Mouse (Mus musculus): Measurements from ENCODE around the gene Apba1. TPM values are rescaled to one million over a fixed set of nuclear protein-coding genes. Genes with fewer than 3 reads are reported as not detected.

Gene Apba1
- total RNA-seq, 1 experiment = 0.22 TPM

DNA sequence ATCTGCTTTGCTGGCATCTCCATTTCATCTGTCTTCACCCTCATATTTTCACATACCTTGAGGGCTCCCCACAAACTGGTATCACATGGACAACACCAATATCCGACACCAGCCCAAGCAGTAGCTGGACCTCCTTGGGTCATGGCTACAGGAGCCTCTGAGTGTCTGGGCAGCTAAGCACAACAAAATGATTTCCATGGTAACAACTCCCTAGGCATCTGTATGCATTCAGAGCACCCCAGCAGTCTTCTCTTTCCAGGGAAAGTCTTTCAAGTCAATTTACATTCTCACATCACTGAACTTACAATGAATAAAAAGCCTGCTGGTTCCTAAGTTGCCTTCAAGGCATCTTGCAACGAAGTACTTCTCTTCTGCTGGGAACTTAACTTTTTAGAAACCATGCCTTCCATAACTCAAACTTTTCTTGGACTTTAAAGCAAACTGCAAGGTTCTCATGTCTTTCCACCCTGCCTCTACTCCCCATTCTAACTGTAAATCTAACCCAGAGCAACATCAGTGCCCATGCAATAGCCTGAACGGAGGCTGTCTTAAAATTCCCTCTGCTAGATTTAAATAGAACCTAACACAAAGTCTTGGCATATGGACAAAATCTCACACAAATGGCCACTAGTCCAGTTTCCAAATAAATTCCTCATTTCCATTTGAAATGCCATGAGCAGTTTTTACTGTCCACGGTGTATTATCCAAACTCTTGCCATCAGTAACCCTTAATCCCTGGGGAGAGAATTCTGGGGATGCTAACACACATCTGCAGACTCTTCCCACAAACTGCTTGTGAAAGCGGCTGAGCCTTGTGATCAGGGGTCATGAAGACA is 160.9 kb downstream of the Apba1 start:
- DNase-seq (ENCODE audit: low read depth, low spot score) = no peak
- in situ Hi-C loops (cut with MboI; ENCODE audit: low sequenced_read_pairs in 2 of 2, unreplicated experiment in 2 of 2) = no loop called here
- no peak overlapping the region for H3K27ac ChIP-seq (ENCODE audit: insufficient read depth, low read depth, low read length, poor library complexity, severe bottlenecking)

DNA sequence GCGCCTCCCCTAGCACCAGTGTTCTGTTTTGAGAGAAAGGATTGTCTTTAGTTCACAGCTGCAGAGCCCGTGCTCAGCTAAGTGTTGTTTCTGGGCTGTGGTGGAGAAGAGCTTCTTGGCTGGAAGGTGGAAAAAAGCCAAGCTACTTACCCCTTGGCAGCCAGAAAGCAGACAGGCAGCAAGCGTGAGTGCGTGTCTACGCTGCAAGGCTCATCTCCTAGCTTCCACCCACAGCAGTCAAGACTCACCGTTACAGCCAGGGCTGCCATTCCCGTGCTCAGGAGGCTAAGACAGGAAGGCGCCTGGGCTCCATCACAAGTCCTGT is 161.5 kb downstream of the Apba1 start:
- no peaks in the 10 kb centered on the region; the same call in 1 of the 2 replicates for H3K36me3 ChIP-seq (ENCODE audit: control insufficient read depth, insufficient read depth, low read length, poor library complexity, severe bottlenecking)
- TF ChIP-seq HCFC1 (IDR thresholded peaks at IDR 0.05; ENCODE audit: borderline replicate concordance, insufficient read depth, low read length) (no peak), CHD2 (IDR thresholded peaks at IDR 0.05; ENCODE audit: low read depth, low read length) (no peak), ZC3H11A (IDR thresholded peaks at IDR 0.05; ENCODE audit: borderline replicate concordance, low read depth, low read length) (no peak), MAFK (IDR thresholded peaks at IDR 0.05; ENCODE audit: insufficient read depth, low read depth, low read length) (no peak), ZNF384 (IDR thresholded peaks at IDR 0.05; ENCODE audit: low read depth, low read length) (no peak)
- in situ Hi-C loops (cut with MboI; ENCODE audit: low sequenced_read_pairs in 2 of 2, unreplicated experiment in 2 of 2) = no loop called here
- H3K4me1 ChIP-seq (ENCODE audit: control insufficient read depth in 2 of 2, insufficient read depth in 2 of 2, low read length in 2 of 2, poor library complexity in 1 of 2) = no peaks in the 10 kb centered on the region
- no peak overlapping the region for H3K27ac ChIP-seq (ENCODE audit: insufficient read depth, low read depth, low read length, poor library complexity, severe bottlenecking)
- H3K4me3 ChIP-seq (ENCODE audit: insufficient read depth in 1 of 2, low read depth in 1 of 2, low read length in 2 of 2, poor library complexity in 1 of 2, severe bottlenecking in 1 of 2) = no peak overlapping the region
- no peaks in the 10 kb centered on the region for H3K9me3 ChIP-seq (ENCODE audit: control insufficient read depth, insufficient read depth, low read depth, low read length)
- no peak overlapping the region for H3K9ac ChIP-seq (ENCODE audit: insufficient read depth, low read depth, low read length, poor library complexity, severe bottlenecking)
- DNase-seq (ENCODE audit: low read depth, low spot score) = no peak

More for the DNA sequence above, 160.9 kb downstream of the Apba1 start:
- Histone ChIP-seq H3K4me1 (ENCODE audit: control insufficient read depth in 2 of 2, insufficient read depth in 2 of 2, low read length in 2 of 2, poor library complexity in 1 of 2) (no peaks in the 10 kb centered on the region), H3K9me3 (ENCODE audit: control insufficient read depth, insufficient read depth, low read depth, low read length) (no peaks in the 10 kb centered on the region), H3K4me3 (ENCODE audit: insufficient read depth in 1 of 2, low read depth in 1 of 2, low read length in 2 of 2, poor library complexity in 1 of 2, severe bottlenecking in 1 of 2) (no peak overlapping the region), H3K9ac (ENCODE audit: insufficient read depth, low read depth, low read length, poor library complexity, severe bottlenecking) (no peak overlapping the region), H3K36me3 (ENCODE audit: control insufficient read depth, insufficient read depth, low read length, poor library complexity, severe bottlenecking) (no peaks in the 10 kb centered on the region)
- no peak for TF ChIP-seq HCFC1 (IDR thresholded peaks at IDR 0.05; ENCODE audit: borderline replicate concordance, insufficient read depth, low read length)
- no peak for TF ChIP-seq CHD2 (IDR thresholded peaks at IDR 0.05; ENCODE audit: low read depth, low read length)
- no peak for TF ChIP-seq ZC3H11A (IDR thresholded peaks at IDR 0.05; ENCODE audit: borderline replicate concordance, low read depth, low read length)
- TF ChIP-seq ZNF384 (IDR thresholded peaks at IDR 0.05; ENCODE audit: low read depth, low read length) = no peak
- TF ChIP-seq MAFK (IDR thresholded peaks at IDR 0.05; ENCODE audit: insufficient read depth, low read depth, low read length) = no peak

DNA sequence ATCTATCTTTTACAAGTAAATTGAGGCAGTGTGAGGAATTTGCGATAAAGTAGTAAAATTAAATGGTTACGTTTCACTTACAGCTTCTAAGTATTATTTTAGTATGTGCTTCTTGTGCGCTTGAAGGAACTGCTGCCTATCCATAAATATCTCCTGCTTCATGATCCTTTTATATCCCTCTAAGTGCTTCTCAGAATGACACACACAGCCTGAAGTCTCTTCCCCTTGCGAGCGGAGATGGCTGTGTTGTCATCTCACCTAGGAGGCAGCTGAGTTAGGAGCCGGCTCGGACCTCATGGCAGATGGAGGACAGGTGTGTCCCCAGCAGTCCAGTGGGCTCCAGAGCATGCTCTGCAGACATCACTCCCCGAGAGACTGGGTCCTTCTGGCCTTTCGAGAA is 163.9 kb downstream of the Apba1 start:
- no peaks in the 10 kb centered on the region for H3K4me1 ChIP-seq (ENCODE audit: control insufficient read depth in 2 of 2, insufficient read depth in 2 of 2, low read length in 2 of 2, poor library complexity in 1 of 2)
- no peak for DNase-seq (ENCODE audit: low read depth, low spot score)
- H3K9me3 ChIP-seq (ENCODE audit: control insufficient read depth, insufficient read depth, low read depth, low read length) = no peaks in the 10 kb centered on the region
- TF ChIP-seq HCFC1 (IDR thresholded peaks at IDR 0.05; ENCODE audit: borderline replicate concordance, insufficient read depth, low read length) (no peak), MAFK (IDR thresholded peaks at IDR 0.05; ENCODE audit: insufficient read depth, low read depth, low read length) (no peak), ZC3H11A (IDR thresholded peaks at IDR 0.05; ENCODE audit: borderline replicate concordance, low read depth, low read length) (no peak), ZNF384 (IDR thresholded peaks at IDR 0.05; ENCODE audit: low read depth, low read length) (no peak), CHD2 (IDR thresholded peaks at IDR 0.05; ENCODE audit: low read depth, low read length) (no peak)
- no peak overlapping the region for H3K9ac ChIP-seq (ENCODE audit: insufficient read depth, low read depth, low read length, poor library complexity, severe bottlenecking)
- H3K27ac ChIP-seq (ENCODE audit: insufficient read depth, low read depth, low read length, poor library complexity, severe bottlenecking) = no peak overlapping the region
- no peaks in the 10 kb centered on the region; the same call in 1 of the 2 replicates for H3K36me3 ChIP-seq (ENCODE audit: control insufficient read depth, insufficient read depth, low read length, poor library complexity, severe bottlenecking)
- in situ Hi-C loops (cut with MboI; ENCODE audit: low sequenced_read_pairs in 2 of 2, unreplicated experiment in 2 of 2) = no loop called here
- H3K4me3 ChIP-seq (ENCODE audit: insufficient read depth in 1 of 2, low read depth in 1 of 2, low read length in 2 of 2, poor library complexity in 1 of 2, severe bottlenecking in 1 of 2) = no peak overlapping the region

DNA sequence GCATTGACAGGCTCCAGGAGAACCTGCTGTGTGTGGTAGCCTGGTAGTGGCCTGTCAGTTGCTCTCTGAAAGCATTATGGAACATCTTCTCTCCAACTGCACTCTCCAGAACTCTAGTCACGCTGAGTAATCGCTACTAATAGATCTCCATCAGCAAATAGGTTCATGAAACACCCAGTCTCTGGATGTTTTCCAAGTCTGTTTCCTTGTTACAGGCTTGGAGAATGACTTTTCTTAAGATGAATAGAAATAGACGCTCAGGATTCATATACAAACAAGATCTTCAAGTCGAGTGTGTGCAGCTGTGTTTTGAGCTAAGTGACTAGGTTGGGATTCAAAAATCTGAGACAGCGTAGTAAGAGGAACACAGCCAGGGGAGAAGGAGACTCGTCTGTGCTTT is 165.4 kb downstream of the Apba1 start:
- Histone ChIP-seq H3K9ac (ENCODE audit: insufficient read depth, low read depth, low read length, poor library complexity, severe bottlenecking) (no peak overlapping the region), H3K4me1 (ENCODE audit: control insufficient read depth in 2 of 2, insufficient read depth in 2 of 2, low read length in 2 of 2, poor library complexity in 1 of 2) (no peaks in the 10 kb centered on the region), H3K4me3 (ENCODE audit: insufficient read depth in 1 of 2, low read depth in 1 of 2, low read length in 2 of 2, poor library complexity in 1 of 2, severe bottlenecking in 1 of 2) (no peak overlapping the region), H3K9me3 (ENCODE audit: control insufficient read depth, insufficient read depth, low read depth, low read length) (no peaks in the 10 kb centered on the region), H3K36me3 (ENCODE audit: control insufficient read depth, insufficient read depth, low read length, poor library complexity, severe bottlenecking) (no peaks in the 10 kb centered on the region; the same call in 1 of the 2 replicates), H3K27ac (ENCODE audit: insufficient read depth, low read depth, low read length, poor library complexity, severe bottlenecking) (no peak overlapping the region)
- TF ChIP-seq ZC3H11A (IDR thresholded peaks at IDR 0.05; ENCODE audit: borderline replicate concordance, low read depth, low read length) = no peak
- TF ChIP-seq CHD2 (IDR thresholded peaks at IDR 0.05; ENCODE audit: low read depth, low read length) = no peak
- no peak for TF ChIP-seq MAFK (IDR thresholded peaks at IDR 0.05; ENCODE audit: insufficient read depth, low read depth, low read length)
- no peak for TF ChIP-seq HCFC1 (IDR thresholded peaks at IDR 0.05; ENCODE audit: borderline replicate concordance, insufficient read depth, low read length)
- no peak for TF ChIP-seq ZNF384 (IDR thresholded peaks at IDR 0.05; ENCODE audit: low read depth, low read length)
- DNase-seq (ENCODE audit: low read depth, low spot score) = no peak
- in situ Hi-C loops (cut with MboI; ENCODE audit: low sequenced_read_pairs in 2 of 2, unreplicated experiment in 2 of 2) = no loop called here

All from ES-E14 (cell line).